Mouse (Mus musculus): ENCODE results near the gene Acod1. TPM values are rescaled to one million over a fixed set of nuclear protein-coding genes. Genes with fewer than 3 reads are reported as not detected.

Acod1 gene
- not detected for polyA plus RNA-seq (2014; fragmentation: Illumina TruSeq; extraction: RNeasy Lipid Tissue Mini Kit (QIAGEN cat#74804); ENCODE audit: low replicate concordance)

DNA sequence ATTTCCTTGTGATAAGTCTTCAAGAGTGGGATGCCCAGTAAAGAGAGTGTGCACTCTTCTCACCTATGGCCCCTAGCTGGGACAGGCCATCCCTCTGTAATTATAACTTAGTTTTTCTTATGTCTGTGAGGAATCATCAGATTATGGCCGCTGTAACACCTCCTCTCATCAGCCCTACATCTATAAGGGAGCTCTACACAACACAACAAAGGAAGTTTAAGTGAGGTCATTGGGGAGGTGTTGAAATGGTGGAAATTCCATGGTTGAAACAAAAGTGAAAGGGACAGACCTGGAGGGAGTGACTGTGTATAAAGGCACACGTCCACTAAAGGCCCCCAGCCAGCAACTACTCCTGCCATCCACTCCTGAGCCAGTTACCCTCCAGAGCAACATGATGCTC, at the start of gene Acod1:
Gene Acod1 (plus strand): TSS at position 301 of the 400 bp plus-strand sequence.

DNA sequence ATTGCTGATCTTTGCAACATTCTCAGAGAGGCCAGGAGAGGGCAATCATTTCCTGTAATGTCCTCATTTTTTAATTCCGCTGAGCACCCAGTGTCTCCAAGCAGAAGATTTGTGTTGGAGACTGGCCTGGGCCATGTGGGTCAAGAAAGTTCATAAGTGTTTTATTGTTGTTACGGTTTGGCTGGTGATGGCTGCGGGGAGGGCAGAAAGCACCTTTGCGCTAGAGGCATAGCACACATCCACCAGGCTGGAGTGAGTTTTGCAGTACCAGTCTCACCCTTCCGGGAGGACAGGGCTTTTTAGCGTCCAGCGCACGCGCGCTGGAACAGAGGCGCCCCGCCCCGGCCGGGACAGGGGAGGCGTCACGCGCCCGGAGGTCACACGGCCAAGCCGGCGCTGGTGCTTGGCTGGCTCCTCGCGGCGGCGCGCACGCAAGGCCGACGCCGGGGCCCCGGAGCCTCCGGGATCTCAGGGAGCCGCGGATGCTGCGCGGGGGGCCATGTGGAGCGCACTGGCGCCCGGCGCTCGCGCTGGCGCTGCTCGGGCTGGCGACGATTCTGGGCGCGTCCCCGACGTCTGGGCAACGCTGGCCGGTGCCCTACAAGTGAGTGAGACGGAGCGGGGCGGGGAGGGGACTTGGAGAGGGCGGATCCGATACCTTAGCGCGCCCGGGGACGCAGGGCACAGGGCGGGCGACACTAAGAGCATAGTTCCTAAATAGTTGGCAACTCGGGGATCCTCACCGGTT, 23.3 kb downstream of the Acod1 start, which contains the start of gene Cln5:
Gene Cln5 (plus strand): TSS at position 353 of the 748 bp plus-strand sequence.

DNA sequence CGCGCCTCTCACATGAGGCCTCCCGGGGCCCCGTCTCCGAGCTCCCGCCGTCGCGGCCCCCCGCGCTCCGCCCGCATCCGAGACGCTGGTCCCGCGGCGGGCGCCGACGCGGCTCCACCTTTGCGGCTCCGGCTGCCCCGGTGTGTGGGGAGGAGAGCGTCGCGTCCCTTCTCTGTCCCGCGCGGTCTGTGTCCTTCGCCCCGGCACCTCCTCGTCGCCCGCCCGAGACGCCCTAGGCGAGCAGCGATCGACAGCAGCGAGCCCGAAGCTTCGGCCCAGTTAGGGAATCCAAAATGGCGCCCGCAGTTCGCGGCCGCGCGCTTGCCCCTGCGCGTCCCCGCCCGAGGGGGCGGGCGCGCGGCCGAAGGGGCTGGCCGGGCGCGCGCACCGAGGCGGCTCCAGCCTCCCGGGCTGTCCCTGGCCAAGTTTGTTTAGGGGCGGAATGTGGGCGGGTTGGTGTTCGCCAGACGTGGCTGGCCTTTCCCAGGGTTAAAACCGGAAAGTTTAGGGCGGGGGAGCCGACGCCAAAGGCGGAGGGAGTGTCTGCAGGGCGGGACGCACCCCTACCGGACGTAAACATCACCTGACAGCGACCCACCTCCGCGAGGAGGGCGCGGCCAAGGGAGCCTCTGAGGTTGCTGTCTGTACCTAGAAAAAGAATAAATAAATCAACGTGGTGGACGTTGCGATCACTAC, 52.6 kb downstream of the Acod1 start, which contains the start of gene Fbxl3:
Gene Fbxl3 (minus strand): TSS at position 329 of the 696 bp plus-strand sequence.

Other genes with a start within 250 kb of the Acod1 start
- 87.4 TPM for gene Kctd12, start 64.3 kb upstream of the Acod1 start, polyA plus RNA-seq (2014; fragmentation: Illumina TruSeq; extraction: RNeasy Lipid Tissue Mini Kit (QIAGEN cat#74804); ENCODE audit: low replicate concordance)
- 39.6 TPM for gene Cln5, start 23.2 kb downstream of the Acod1 start, polyA plus RNA-seq (2014; fragmentation: Illumina TruSeq; extraction: RNeasy Lipid Tissue Mini Kit (QIAGEN cat#74804); ENCODE audit: low replicate concordance)
- 160 TPM for gene Fbxl3, start 52.6 kb downstream of the Acod1 start, polyA plus RNA-seq (2014; fragmentation: Illumina TruSeq; extraction: RNeasy Lipid Tissue Mini Kit (QIAGEN cat#74804); ENCODE audit: low replicate concordance)